Mouse (Mus musculus): Measurements from ENCODE around the gene Tmem190.
"Not testable (repeated sequence)": the region's sequence is repeated elsewhere in the genome, so short reads cannot be mapped to it uniquely, and the experiment has no call there.

Gene Tmem190

DNA sequence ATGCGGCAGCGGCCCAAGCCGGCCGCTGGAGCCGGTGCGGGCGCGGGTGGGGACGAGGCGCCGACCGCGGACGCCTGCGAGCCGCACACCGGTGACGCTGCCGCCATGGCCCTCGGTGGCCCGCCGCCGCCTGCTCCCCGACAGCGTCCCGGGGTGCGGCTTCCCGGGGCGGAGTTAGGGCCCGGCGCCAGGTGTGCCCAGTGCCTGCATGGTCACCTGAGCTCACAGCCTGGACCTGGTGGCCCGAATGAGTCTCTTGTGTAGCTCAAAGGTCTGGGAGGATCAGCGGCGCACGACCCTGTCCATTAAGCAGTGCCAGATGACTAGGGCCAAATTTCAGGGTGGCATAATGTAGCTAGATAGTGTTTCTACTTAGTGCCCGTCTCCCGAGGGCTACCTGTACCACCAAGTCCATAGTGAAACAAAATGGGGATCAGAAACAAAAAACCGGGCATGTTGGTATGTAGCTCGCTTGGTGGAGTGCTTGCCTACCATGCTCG, 6.7 kb downstream of the Tmem190 start, which contains the start of gene Tmem238:
TSS of gene Tmem238 (minus strand) at position 221 of the 500 bp plus-strand sequence.
- Histone ChIP-seq H3K36me3 (ENCODE audit: control insufficient read depth, insufficient read depth, low read length, poor library complexity, severe bottlenecking) (no peaks in the 10 kb centered on the region; the same call in 1 of the 2 replicates), H3K27me3 (ENCODE audit: control insufficient read depth, insufficient read depth, low read length, poor library complexity, severe bottlenecking) (no peaks in the 10 kb centered on the region)
- peak; percentile 31 for DNase-seq (ENCODE audit: low read depth, low spot score)

DNA sequence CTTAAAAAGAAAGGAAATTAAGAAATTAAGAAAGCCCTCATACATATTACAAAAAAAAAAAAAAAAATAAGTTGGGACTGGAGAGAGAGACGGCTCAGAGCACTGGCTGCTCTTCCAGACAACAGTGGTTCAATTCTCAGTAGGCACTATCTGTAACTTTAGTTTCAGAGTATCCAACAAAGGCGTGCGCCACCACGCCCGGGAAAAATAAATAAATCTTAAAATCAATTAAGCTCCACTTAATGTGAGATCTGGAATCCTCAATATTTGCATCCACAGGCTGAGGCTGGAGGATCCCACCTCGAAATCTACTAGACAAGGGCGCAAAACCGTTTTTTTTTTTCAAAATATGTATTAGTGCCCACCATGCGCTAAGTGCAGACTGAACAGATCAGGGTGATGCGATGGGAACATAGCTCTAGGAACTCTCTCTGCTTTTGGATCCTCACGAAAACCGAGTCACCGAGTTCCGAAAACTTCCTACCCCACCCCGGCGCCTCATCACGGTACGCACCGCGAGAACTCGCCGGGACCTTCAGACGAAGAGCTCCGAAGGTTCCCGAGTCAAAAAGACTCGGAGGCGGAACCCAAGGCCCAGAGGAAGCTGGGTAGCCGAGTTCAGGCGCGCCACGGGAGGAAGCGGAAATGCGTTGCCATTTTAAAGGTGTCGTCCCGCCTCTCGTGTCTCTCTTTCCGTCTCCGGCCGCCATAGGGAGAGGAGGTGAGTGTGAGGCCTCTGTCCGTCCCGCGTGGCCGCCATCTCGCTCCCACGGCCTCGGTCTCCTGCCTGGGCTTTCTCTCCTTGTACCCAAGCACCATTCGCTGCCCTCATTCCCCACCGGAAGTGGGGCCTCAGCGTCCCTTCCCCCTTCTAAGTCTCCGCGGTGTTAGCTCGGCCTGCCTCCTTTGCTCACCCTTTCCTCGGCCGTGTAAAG, 9.8 kb downstream of the Tmem190 start, which contains the start of gene Rpl28:
TSS of gene Rpl28 (plus strand) at position 597 of the 935 bp plus-strand sequence.
- DNase-seq (ENCODE audit: low read depth, low spot score): peak; percentile 97
- H3K36me3 ChIP-seq (ENCODE audit: control insufficient read depth, insufficient read depth, low read length, poor library complexity, severe bottlenecking): peaks cover 5% of the 10 kb centered on the region
- no peaks in the 10 kb centered on the region for H3K27me3 ChIP-seq (ENCODE audit: control insufficient read depth, insufficient read depth, low read length, poor library complexity, severe bottlenecking)

DNA sequence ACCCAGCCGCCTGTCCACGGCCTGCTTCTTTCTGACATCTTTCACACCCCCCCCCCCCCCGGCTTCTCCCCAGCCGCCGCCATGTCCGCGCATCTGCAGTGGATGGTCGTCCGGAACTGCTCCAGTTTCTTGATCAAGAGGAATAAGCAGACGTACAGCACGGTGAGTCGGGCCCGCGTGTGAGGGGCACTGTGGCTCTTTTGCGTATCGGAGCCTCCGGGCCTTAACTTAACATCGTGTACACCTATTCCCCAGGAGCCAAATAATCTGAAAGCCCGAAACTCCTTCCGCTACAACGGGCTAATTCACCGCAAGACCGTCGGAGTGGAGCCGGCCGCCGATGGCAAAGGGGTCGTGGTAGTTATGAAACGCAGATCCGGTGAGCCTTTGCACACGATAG, 10.5 kb downstream of the Tmem190 start:
- H3K27me3 ChIP-seq (ENCODE audit: control insufficient read depth, insufficient read depth, low read length, poor library complexity, severe bottlenecking); DNase-seq (ENCODE audit: low read depth, low spot score): not testable (repeated sequence)

DNA sequence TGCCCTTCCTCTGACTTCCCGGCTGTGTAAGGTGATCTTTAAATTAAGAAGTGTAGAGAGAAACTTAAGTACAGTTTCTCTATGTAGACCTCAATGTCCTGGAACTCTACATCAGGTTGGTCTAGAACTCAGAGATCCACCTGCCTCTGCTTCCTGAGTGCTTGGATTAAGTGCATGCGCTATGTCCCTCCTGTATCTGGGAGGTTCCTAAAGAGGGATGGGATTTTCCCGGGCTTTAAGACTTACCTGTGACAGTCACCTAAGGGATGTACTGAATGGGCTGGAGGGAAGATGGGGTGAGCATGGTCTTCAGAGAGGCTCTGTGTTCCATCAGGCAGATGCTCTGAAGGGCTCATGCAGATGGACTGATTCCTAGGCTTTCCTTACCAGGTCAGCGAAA, 10.9 kb downstream of the Tmem190 start:
- Histone ChIP-seq H3K36me3 (ENCODE audit: control insufficient read depth, insufficient read depth, low read length, poor library complexity, severe bottlenecking) (peaks cover 5% of the 10 kb centered on the region), H3K27me3 (ENCODE audit: control insufficient read depth, insufficient read depth, low read length, poor library complexity, severe bottlenecking) (no peaks in the 10 kb centered on the region)
- no peak for DNase-seq (ENCODE audit: low read depth, low spot score)

More for the DNA sequence above, 10.5 kb downstream of the Tmem190 start:
- not testable (repeated sequence) for H3K36me3 ChIP-seq (ENCODE audit: control insufficient read depth, insufficient read depth, low read length, poor library complexity, severe bottlenecking)

DNA sequence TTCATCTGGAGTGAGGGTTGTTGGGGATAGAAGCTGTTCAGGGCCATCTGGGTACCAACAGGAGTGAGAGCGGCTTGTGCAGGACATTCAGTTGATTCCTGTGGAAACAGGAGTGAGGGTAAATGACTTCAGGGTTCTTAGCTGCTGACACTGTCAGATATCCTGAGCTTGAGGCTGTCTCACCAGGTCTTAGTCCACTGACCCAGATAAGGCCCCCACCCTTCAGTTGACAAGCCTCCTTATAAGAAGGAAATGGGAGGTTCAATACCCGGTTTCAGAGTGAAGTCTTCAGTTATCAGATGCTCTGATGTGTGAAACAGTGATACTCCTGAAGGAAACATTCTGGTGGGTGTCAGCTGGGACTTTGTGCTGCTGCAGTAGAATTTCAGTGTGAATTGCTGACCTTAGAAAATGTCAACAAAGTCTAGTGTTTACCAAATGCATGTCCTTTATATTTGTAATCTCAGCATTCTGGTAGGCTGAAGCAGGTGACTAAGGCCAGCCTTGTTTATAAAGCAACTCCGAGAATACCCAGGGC, 12.0 kb downstream of the Tmem190 start:
- DNase-seq (ENCODE audit: low read depth, low spot score): no peak
- Histone ChIP-seq H3K27me3 (ENCODE audit: control insufficient read depth, insufficient read depth, low read length, poor library complexity, severe bottlenecking) (no peaks in the 10 kb centered on the region), H3K36me3 (ENCODE audit: control insufficient read depth, insufficient read depth, low read length, poor library complexity, severe bottlenecking) (peaks cover 5% of the 10 kb centered on the region)

DNA sequence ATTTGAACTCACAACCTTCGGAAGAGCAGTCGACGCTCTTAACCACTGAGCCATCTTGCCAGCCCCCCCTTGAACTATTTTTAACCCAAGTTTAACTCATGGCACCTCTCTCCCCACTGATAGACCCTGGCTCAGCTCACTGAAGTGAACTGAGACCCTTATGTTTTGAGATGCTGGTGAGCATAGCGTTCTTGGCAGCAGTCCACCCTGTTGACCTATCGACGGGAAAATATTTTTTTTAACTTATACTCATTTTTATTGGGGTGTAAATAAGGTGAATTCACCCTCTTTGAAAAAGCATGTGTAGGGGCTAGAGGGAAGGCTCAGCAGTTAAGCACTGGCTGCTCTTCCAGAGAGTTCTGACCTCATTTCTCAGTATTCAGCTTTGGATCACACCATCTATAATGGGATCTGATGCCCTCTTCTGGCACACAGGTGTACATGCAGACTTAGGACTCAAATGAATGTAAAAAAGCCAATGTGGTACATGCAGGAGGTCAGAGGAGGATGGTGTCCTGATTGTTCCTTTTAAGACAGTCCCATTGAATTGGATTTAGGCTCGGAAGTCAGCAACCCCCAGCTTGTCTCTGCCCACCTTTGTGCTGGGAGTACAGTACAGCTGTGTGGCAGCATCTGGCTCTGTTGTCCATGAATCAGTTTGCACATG, 13.2 kb downstream of the Tmem190 start:
- no peaks in the 10 kb centered on the region for H3K27me3 ChIP-seq (ENCODE audit: control insufficient read depth, insufficient read depth, low read length, poor library complexity, severe bottlenecking)
- H3K36me3 ChIP-seq (ENCODE audit: control insufficient read depth, insufficient read depth, low read length, poor library complexity, severe bottlenecking): peaks cover 5% of the 10 kb centered on the region
- DNase-seq (ENCODE audit: low read depth, low spot score): peak; percentile 64

DNA sequence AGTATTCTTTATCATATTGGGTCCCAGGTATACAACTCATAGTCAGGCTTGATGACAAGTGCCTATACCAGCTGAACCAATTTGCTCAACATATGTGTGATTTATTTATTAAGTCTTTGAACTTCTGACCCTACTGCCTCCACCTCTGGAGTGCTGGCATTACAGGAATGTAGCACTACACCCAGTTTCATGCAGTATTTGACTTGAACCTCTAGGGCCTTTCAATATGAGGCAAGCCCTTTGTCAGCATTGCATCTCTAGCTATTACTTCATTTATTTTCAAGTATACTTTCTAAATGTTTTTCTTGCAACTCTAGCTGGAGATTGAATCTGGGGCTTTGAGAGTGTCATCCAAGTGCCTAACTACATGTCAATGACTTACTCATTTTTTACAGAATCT, 19.5 kb downstream of the Tmem190 start:
- Histone ChIP-seq H3K36me3 (ENCODE audit: control insufficient read depth, insufficient read depth, low read length, poor library complexity, severe bottlenecking) (peaks cover 4% of the 10 kb centered on the region), H3K27me3 (ENCODE audit: control insufficient read depth, insufficient read depth, low read length, poor library complexity, severe bottlenecking) (no peaks in the 10 kb centered on the region)
- DNase-seq (ENCODE audit: low read depth, low spot score): no peak

DNA sequence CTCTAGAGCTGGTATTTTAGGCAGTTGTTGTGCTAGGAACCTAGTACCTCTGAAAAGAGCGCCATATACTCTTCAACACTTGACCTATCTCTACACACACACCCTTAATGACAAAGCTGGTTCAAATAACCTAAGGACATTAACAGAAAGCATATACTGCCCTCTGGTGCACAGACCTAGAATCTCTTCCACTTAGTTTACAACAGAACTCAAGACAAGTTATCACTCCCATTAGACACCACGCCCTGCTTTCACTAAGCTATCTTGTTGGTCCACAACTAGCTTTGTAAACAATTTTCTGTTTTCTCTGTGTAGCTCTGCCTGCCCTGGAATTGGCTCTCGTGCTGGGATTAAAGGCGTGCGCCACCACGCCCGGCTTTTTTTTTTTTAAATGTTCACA, 24.0 kb downstream of the Tmem190 start:
- no peaks in the 10 kb centered on the region for H3K27me3 ChIP-seq (ENCODE audit: control insufficient read depth, insufficient read depth, low read length, poor library complexity, severe bottlenecking)
- peak; percentile 80 for DNase-seq (ENCODE audit: low read depth, low spot score)
- H3K36me3 ChIP-seq (ENCODE audit: control insufficient read depth, insufficient read depth, low read length, poor library complexity, severe bottlenecking): peaks cover 13% of the 10 kb centered on the region

DNA sequence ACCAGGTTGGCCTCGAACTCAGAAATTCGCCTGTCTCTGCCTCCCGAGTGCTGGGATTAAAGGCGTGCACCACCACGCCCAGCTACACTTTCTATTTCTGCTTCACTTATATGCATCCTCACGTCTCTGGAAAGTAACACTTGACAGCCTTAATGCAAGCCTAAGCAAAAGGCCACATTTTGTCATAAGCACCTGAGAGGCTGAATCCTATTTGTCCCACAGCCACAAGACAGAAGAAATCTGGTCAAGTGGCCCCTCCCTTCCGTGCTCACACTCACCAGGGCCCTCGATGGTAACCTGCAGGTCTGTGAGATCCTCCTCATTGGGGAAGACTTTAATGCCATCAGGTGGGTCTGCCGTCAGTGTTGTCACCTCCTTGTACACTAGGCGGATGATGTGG, 28.4 kb downstream of the Tmem190 start:
- peaks cover 11% of the 10 kb centered on the region for H3K36me3 ChIP-seq (ENCODE audit: control insufficient read depth, insufficient read depth, low read length, poor library complexity, severe bottlenecking)
- not testable (repeated sequence) for DNase-seq (ENCODE audit: low read depth, low spot score); H3K27me3 ChIP-seq (ENCODE audit: control insufficient read depth, insufficient read depth, low read length, poor library complexity, severe bottlenecking)

DNA sequence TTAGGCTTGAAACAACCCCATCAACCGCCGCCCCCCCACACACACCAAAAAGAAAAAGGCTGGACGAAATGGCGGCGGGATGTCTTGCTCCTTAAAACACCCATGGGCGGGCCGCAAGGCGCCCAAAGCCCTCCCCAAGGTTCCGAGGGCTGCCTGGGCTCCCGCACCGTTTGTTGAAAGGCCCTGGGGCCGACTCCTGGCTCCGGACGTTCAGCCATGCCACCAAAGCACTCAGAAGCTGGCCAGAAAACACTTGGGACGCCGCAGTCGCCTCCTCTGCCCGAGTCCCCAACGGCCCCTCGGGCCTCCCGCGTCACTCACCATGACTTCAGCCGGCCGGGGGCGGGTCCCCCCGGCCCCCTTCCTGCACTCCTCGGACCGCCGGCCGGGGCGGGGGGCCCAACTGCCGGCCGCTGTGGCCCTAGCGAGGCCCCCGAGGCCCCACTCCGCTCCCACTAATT, 29.1 kb downstream of the Tmem190 start:
- no peaks in the 10 kb centered on the region for H3K27me3 ChIP-seq (ENCODE audit: control insufficient read depth, insufficient read depth, low read length, poor library complexity, severe bottlenecking)
- DNase-seq (ENCODE audit: low read depth, low spot score): peak; percentile 51
- H3K36me3 ChIP-seq (ENCODE audit: control insufficient read depth, insufficient read depth, low read length, poor library complexity, severe bottlenecking): peaks cover 11% of the 10 kb centered on the region

DNA sequence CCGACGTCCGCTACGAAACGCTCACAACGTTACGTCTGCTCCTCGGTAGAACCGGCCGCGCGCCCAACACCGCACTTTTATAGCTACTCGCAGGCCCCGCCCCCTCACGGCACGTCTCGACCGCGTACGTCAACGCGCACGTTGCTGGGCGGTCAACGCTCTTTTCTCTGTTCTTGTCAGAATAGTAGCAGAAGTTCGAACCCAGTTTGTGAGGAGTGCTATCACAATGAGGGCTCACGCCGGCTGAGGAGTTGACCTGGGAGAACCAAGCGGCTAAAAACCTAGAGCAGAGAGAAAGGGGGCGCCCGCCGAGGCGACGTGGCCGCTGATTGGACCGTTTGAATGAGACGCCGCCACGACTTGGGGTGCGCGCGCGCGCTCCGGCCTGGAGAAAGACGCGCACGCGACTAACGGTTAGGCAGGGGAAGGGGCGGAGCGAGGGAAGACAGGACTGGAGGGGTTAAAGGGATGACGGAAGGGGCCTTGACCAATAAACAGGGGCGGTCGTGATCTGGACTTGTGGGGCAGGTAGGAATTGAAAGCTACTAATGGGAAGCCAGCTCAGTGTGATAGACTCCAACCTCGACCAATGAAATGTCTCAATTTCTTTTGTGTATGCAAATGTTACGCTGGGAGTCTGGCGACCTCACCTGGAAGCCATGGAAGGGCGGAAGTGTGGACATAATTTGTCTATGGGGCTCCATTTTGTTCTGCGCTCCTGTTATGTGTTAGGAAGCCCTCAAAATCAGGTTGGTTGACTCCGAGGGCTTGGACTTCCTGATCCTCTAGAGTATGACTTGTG, 29.8 kb downstream of the Tmem190 start, which contains the start of gene Ube2s:
TSS of gene Ube2s (minus strand) at position 288 of the 802 bp plus-strand sequence.
- Histone ChIP-seq H3K36me3 (ENCODE audit: control insufficient read depth, insufficient read depth, low read length, poor library complexity, severe bottlenecking) (peaks cover 8% of the 10 kb centered on the region), H3K27me3 (ENCODE audit: control insufficient read depth, insufficient read depth, low read length, poor library complexity, severe bottlenecking) (no peaks in the 10 kb centered on the region)
- DNase-seq (ENCODE audit: low read depth, low spot score): peak; percentile 99

DNA sequence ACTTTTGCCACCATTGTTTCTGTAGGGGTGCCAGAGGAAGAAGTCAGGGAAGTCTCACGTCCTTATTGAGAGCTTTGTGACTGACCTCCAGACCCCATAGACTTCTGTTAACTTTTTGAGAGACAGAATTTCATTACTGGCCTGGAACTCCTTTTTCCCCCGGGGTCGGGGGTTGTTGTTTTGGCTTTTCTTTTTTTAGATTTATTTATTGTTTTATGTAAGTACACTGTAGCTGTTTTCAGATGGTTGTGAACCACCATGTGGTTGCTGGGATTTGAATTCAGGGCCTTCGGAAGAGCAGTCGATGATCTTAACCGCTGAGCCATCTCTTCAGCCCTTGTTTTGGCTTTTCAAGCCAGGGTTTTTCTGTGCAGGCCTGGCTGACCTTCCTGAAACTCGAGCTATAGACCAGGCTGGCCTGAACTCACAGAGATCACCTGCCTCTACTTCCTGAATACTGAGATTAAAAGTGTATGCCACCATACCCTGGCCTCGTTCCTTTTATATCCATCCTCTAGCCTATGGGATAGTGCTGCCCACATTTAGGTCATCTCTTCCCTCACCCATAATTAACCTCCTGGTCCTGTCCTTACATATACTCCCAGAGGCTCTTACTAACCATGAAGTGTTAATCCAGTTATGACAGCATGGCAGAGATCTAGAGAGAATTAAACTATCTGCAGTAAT, 30.5 kb downstream of the Tmem190 start:
- Histone ChIP-seq H3K27me3 (ENCODE audit: control insufficient read depth, insufficient read depth, low read length, poor library complexity, severe bottlenecking) (no peaks in the 10 kb centered on the region), H3K36me3 (ENCODE audit: control insufficient read depth, insufficient read depth, low read length, poor library complexity, severe bottlenecking) (peaks cover 6% of the 10 kb centered on the region; the same call in 1 of the 2 replicates)
- no peak for DNase-seq (ENCODE audit: low read depth, low spot score)

DNA sequence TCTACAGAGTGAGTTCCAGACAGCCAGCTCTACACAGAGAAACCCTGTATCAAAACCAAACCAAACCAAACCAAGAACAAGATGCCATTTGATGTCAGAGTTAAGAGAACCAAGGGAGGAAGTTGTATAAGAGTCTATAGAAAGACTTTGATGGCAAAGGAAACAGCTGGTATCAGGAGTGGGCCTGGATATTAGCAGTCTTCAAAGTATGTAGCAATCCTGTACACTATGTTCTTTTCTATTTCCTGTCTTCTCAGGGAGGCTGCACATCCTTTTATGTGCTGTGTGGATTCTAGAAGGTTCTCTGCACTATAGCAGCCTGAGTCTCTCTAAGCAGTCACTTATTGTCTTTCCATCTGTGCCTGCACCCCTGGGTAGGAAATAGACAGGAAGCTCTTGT, 33.8 kb downstream of the Tmem190 start:
- no peaks in the 10 kb centered on the region for H3K27me3 ChIP-seq (ENCODE audit: control insufficient read depth, insufficient read depth, low read length, poor library complexity, severe bottlenecking)
- no peaks in the 10 kb centered on the region for H3K36me3 ChIP-seq (ENCODE audit: control insufficient read depth, insufficient read depth, low read length, poor library complexity, severe bottlenecking)
- no peak for DNase-seq (ENCODE audit: low read depth, low spot score)

All from splenic B cell, adult 2 months (primary cell).